Mouse (Mus musculus): ENCODE results near the gene Endod1. TPM values are rescaled to one million over a fixed set of nuclear protein-coding genes. Genes with fewer than 3 reads are reported as not detected.

Endod1 gene
- total RNA-seq, 2 experiments from 2014 or later = 5.8 to 9.2 TPM

DNA sequence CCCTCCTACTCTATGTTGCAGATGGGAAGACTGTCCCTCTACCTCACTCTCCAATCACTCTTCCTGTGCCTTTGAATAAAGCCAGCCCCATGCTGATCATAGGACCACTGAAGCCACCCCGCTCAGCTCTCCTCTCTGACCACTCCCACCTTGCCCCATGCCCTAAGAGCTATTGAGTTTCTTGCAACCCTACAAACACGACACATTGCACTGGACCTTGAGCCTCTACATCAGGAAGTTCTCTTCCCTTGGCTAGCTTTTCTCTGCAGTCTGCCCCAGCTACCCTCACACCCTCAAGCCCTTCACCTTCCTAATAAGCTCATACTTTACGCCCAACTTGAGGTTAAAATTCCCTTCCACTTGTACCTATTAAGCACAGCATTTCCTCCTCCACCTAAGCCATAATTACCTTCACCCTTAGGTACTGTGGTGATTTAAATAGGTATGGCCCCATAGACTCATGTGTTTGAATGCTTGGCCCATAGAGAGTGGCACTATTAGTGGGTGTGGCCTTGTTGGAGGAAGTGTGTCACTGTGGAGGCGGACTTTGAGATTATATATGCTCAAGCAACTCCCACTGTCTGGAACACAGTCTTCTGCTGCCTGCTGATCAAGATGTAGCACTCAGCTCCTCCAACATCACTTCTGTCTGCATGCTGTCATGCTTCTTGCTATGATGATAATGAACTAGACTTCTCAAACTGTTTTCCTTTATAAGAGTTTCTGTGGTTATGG lies 2.0 kb upstream of the Endod1 start:
- intact Hi-C loops (cut with DNase I; ENCODE audit: low total_unique reads) = loop anchor here (10.0 kb wide), 1 partner anchor 111 kb away; no protein-coding TSS in a partner anchor
- no peak for DNase-seq

DNA sequence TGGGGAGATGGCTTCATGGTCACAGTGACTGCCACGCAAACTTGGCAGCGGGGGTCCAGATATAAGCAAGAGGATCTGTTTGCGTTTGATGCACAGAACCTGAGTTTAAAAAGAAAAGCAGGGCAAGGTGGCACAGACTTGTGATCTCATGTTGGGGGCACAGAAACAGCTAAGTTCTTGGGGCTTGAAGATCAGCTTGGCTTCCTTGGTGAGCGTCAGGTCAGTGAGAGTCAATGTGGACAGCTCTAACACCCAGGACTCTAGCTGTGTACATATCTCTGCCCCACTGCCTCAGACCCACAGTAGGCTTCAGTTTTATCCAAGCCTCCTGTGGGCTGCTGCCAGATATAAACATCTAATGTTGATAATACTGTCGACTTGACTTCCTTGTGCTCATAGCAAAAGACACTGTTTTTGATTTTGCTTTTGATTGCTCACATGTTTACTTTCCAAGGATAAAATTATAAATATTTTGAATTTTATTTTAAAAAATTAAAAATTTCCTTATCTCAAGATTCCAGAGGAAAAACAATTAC lies 1.0 kb upstream of the Endod1 start:
- intact Hi-C loops (cut with DNase I; ENCODE audit: low total_unique reads) = loop anchor here (10.0 kb wide), 1 partner anchor 112 kb away; no protein-coding TSS in a partner anchor

DNA sequence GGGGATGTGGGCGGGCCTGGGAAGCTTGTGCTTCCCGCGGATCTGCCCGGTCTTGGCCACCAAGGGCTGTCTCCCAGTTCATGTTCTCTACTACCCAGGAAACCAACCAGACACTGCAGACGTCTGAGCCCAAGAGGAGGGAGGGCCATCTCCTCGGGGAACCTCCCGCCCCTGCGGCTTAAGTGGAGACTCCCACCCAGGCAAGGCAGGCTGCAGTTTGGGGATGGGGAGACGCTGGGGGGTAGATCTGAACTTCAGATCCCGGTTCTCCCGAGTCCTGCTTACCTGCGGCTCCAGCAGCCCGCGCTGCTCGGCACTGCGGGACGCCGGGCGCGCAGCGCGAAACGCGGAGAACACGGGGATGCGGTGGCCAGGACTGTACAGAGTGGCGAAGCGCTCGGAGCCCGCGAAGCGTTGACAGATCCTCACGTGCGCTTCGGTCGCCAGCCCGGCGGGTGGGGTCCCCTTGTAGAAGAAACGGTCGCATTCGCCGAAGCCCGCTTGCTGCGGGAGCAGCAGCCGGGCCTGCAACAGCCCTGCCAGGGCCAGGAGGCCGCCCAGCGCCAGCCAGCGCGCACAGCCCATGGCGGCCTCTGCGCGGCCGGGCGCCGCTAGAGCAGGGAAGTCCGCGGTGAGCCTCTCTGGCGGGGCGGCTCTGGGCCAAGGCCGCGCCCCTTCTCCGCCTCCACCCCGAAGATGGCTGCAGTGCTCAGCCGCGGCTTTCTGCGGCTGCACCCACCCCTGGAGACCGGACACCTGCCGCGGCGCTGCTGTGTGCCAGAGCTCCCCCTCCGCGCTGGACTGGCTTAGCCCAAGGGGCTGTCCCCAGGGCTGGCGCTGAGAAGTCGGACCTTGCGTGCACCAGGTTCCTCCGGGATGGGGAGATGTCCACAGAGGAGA lies 671 bp downstream of the Endod1 start:
- DNase-seq = peak; percentile 86
- intact Hi-C loops (cut with DNase I; ENCODE audit: low total_unique reads) = loop anchor here (10.0 kb wide), 1 partner anchor 114 kb away; no protein-coding TSS in a partner anchor

More for the DNA sequence above, 1.0 kb upstream of the Endod1 start:
- DNase-seq = no peak

DNA sequence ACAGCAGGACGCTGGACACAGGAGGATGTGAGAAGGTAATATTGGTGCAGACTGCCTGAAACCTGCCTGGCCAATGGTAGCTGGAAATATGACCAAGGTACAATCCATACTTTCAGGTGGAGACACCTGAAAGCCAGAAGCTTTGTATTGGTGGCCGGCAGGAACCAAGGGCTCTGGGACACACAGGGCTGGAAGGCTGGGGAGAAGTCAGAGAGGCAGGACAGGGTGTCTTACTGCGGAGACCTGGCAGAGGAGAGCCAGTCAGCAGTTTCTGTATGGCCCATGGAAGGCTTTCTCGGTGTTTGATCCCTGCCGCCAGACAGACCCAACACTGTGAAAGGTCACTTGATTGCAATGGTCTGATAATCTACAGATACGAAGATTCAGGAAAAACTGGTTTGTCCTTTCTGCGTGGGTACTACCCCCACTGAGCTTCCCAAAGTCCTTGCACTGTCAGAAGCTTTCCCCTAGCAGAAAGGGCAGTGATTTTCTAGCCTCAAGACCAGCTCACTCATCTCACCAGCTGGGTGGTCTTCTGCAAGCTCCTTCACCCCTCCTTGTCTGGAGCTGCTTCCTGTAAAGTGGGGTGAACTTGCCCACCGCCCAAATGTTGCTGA lies 1.4 kb downstream of the Endod1 start:
- no peak for DNase-seq
- intact Hi-C loops (cut with DNase I; ENCODE audit: low total_unique reads) = loop anchor here (10.0 kb wide), 1 partner anchor 115 kb away; no protein-coding TSS in a partner anchor

DNA sequence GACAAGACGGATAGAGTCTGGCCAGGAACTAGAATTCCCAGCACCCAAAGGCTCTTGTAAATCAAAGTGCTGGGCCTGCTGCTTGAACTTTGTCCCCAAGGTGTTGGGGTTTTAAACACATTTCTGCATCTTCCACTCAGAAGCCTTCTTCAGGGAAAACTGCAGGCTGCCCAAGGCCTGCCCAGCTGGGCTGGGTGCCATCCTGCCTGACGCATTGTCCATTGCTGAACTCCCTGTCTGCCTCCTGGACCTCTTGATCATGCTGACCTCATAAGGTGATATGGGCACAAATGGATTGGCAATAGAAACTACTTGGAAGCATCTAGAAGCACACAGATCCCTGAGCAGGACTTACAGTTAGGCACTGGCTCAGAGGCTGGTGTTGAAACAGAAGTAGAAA lies 3.2 kb downstream of the Endod1 start:
- DNase-seq = no peak
- intact Hi-C loops (cut with DNase I; ENCODE audit: low total_unique reads) = no loop called here

DNA sequence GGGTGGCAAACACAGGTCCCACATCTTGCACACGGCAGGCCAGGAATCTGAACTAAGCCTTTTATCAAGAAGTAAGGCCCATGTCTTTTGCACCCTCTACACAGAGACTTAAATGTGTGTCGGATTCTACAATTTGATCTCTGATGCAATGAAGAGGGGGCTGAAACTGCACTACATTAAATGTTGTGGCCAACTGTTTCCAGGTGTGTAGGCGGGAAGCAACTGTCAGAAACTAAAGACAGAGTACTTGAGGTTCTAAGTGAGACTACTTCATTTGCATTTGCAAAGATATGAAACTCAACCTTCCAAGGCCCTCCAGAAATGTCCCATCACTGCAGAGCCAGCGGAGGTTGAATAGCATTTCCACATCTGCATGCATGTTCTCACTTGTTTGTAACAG lies 5.2 kb downstream of the Endod1 start:
- DNase-seq = no peak
- intact Hi-C loops (cut with DNase I; ENCODE audit: low total_unique reads) = no loop called here

DNA sequence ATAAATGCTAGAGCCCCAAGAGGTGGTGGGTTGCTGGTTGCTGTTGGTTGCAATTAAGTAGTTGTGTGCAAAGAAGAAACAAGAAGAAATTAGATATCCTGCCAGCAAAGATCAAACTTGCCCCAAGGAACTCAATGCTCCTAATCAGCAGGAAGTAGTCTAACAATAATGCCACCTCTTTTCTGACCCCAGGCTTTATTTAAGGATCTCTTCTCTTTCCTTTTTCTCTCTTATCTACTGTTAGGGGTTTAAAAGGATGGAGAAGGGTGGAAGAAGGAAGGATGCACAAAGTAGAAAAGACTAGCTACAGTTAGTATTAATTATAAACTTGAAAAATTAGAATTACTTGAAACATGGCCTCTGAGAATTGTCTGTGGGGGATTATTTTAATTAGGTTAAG lies 8.9 kb downstream of the Endod1 start:
- intact Hi-C loops (cut with DNase I; ENCODE audit: low total_unique reads) = no loop called here
- no peak for DNase-seq

DNA sequence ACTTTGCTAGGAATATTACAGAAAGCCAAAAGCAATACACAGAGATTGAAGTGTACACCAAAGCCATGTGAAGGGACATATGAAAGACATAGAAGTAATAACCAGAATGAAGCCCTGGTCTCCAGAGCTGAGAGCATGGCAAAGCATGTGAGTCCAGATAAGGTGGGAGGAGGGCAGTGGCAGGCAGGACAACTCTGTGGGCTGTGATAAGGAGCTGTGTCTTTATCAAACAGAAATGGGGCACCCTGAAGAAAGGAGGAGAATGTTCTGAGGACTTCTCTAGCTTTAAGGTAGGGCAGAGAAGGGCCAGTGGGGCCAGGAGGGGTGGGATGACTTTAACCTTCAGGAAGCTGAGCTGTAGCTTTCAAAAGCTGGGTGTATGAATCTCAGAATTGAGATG lies 12.0 kb downstream of the Endod1 start:
- intact Hi-C loops (cut with DNase I; ENCODE audit: low total_unique reads) = no loop called here
- DNase-seq = no peak

DNA sequence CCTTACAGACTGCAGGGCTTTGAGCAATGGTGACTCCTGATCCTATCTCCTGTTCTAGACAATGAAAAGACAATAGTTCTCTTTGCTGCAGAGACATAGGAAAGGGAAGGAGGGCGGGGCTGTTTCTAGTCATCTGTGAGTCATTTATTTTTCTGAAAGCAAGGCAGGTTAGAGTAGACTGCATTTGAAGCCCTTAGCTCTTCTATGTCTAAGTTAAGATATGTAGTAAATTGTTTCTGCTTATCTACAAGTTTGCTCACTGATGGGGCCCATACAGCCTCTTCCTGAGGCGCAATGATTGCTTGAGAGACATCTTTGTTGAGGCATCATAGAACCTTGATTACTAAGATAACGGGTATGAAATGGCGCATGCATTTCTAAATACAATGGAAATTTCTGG lies 13.5 kb downstream of the Endod1 start:
- no peak for DNase-seq
- intact Hi-C loops (cut with DNase I; ENCODE audit: low total_unique reads) = no loop called here

DNA sequence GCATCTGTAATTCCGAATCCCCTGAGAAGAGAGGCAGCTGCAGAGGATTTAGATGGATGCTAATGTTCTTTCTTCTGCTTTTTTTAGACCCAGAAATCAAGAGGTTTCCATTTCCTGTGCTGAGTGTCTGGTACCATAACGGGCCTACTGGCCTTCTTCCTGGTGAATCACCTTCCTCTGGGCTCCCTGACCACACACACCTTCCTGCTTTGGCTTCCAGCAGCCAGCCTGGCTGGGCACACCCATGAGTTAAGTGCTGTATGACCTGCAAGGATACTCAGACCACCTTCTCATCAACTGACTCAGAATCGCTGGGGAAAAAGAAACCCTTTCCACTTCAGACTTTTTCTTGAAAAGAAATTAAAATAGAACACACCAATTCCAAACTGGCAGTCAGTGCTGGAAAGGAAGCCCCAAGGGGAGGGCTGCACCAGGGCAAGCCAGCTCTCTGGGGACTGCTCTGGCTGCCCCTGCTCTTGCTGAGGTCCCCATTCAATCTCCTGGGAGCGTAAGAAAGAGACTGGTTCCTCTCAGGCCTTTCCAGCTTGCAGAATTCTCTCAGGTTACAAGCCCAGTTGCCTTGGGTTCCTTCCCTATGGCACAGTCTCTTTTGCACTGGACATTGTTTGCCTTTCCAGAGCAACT lies 15.7 kb downstream of the Endod1 start:
- DNase-seq = no peak
- intact Hi-C loops (cut with DNase I; ENCODE audit: low total_unique reads) = no loop called here

DNA sequence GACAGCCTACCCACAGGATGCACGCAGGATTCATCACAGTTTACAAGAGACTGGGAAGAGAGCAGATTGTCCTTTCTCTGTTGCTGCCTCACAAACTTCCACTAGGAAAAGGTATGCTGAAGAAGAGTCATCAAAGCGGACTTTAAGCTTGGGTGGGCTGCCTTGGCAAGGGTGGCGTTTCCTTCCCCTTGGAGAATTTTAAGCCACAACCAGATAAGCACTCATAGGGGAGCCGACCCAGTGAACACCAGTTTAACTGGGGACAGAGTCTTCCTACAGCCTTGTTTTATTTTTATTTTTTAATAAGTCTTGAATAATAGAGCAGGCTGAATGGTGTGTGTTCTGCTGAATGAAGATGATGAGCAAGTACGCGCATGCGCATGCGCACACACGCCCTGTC lies 16.6 kb downstream of the Endod1 start:
- intact Hi-C loops (cut with DNase I; ENCODE audit: low total_unique reads) = no loop called here
- DNase-seq = no peak

DNA sequence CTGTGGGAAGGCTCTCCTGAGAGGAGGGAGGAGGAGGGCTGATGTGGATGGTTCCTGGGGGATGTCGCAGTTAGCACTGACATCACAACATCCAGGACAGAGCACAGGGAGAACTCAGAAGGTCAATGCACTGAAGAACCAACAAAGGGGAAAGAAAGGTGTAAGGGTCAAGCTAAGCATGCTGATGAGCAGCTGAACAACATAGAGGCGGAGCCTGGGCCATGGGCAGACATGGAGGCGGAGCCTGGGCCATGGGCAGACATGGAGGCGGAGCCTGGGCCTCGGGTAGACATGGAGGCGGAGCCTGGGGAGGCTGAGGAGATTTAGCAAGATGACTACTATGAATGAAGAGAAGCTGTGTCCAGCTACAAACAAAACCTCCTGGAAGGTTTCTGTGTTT lies 17.8 kb downstream of the Endod1 start:
- intact Hi-C loops (cut with DNase I; ENCODE audit: low total_unique reads) = no loop called here
- no peak for DNase-seq

DNA sequence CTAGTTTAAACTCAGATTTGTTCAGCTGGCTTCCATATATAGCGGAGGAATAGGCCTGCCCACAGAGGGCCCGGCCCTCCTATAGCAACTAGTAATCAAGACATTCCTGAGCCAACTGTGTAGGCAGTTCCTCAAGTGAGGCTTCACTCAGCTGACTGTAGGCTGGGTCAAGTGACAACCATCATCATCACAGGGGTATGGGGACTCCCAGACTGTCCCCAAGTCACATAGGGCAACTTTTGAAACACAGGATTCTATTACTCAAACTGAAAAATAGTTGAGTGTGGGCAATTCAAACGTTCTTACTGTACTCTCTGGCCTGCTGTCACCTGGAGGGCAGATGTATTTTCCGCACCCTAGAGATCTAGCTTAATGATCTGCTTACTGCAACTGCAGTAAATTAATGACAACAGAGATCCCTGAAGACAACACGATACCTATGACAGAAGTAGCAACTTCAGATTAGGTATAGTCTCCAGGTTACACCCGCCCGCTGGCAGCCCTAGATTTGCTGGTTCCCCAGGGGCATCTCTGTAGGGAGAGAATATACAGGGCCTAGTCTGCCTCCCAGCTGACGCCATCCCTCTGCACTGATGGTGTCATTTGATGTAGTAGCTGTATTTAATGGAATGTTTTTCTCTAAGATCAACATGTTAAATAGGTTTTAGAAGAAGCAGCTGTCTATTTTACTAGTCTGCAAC lies 19.1 kb downstream of the Endod1 start:
- no peak for DNase-seq
- intact Hi-C loops (cut with DNase I; ENCODE audit: low total_unique reads) = no loop called here

DNA sequence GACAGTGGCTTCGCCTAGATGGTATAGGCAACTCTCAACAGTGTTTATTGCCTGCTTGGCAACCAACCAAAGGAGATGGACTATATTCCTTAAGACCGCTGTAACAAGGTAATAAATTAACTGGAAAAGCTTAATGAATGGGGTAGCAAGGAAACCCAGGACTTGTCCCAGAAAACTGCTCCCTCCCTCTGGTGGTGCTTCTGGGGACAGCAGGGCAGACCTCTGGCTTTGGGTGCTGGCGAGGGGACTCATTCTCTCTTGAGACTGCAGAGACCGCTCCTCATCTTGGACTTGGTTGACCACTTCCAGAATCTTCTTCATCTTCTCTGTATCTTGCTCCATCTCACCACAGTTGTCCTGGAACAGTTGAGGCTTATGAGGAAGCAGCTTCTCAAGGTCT lies 24.3 kb downstream of the Endod1 start:
- no peak for DNase-seq
- intact Hi-C loops (cut with DNase I; ENCODE audit: low total_unique reads) = no loop called here

DNA sequence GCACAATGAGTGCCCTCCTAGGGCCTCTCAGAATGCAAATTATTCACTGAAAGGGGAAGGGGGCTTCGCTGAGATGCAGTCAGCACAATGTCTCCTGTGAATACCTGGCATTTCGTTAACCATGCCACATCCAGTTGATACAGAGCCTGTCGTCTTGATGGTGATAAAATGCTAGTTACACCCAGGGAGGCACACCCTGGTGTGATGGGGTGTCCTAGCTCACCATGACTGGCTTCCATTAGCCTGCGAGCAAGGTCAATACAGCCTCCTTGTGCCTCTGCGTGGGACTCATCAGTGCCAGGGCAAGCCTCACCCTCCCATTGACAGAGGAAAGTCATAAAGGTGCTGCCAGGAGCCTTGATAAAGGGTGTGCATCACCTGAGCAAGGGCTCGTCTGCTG lies 26.5 kb downstream of the Endod1 start:
- no peak for DNase-seq
- intact Hi-C loops (cut with DNase I; ENCODE audit: low total_unique reads) = no loop called here

DNA sequence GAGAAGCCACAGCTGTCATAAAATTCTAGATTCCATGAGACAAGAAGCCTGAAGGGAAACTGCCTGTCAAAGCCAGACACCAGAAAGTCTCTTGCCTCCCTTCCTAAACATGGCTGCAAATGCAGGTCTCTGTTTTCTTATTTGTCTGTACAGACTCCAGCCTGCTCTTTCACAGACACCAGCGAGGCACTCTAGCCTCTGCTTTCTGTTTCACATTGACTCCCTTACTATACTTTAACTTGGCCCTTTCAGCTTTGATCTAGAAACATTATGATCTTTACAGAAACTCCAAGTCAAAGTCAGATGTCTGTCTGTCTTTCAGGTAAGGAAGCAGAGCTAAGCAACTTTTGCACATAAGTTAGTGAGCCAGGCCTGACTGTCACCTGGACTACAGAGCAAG lies 29.0 kb downstream of the Endod1 start:
- no peak for DNase-seq
- intact Hi-C loops (cut with DNase I; ENCODE audit: low total_unique reads) = no loop called here

DNA sequence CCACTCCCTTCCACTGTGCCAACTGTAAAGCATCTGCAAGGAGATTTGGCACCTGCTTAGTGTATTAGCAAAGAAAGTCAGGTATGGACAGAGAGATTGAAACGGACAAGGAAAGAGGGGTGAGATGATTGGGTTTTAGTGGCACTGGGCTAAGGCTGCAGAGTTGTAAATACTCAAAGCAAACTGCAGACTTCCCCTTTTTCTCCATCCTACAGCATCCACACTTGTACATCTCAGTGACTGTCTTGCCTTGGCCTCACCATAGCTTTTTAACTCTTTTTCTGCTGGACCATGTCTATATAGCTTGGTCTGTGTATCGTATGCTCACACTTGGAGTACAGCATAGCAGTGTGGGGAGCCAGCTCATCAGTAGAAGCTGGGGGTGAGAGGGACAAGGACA lies 30.5 kb downstream of the Endod1 start:
- intact Hi-C loops (cut with DNase I; ENCODE audit: low total_unique reads) = no loop called here
- DNase-seq = no peak

DNA sequence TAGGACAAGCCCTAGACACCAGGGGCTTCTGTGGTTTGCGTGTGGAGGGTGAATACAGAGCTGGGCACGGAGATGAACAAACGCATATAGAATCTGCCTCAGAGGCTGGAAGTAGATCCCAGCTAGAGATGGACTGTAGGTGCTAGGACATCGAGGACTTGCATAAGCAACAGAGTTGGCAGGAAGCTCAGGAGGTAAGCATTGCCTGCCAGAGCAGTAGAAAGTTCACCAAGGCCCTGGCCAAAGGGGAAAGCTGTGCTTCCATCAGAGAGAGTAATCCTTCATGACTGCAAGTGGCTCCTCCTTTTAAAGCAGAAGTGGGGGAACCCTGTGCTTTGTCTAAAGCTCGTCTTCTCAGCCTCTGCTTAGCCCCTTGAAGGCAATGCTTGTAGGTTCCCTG lies 31.9 kb downstream of the Endod1 start:
- DNase-seq = no peak
- intact Hi-C loops (cut with DNase I; ENCODE audit: low total_unique reads) = no loop called here

DNA sequence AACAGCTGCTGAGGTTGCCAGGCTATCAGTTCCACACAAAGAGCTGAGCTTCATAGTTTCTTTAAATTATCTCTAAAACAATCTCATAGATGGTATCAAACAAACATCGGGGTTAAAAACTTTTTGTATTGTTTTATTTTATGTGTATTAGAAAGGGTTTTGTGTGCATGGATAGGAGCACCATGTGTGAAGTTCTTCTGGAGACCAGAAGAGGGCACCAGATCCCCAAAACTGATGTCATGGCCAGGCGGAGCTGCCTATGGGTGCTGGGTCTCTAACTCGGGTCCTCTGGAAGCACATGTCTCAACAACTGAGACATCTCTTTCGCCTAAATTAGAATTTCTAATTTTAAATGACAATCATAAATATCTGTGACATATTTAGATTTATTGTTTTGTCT lies 32.9 kb downstream of the Endod1 start:
- intact Hi-C loops (cut with DNase I; ENCODE audit: low total_unique reads) = no loop called here

More for the DNA sequence above, 32.9 kb downstream of the Endod1 start:
- DNase-seq = no peak
